Mouse (Mus musculus): Measurements from ENCODE around the gene Olfm4. TPM values are rescaled to one million over a fixed set of nuclear protein-coding genes. Genes with fewer than 3 reads are reported as not detected.

The Olfm4 gene
- polyA plus RNA-seq (2017; shearing (Covaris generic)): not detected

DNA sequence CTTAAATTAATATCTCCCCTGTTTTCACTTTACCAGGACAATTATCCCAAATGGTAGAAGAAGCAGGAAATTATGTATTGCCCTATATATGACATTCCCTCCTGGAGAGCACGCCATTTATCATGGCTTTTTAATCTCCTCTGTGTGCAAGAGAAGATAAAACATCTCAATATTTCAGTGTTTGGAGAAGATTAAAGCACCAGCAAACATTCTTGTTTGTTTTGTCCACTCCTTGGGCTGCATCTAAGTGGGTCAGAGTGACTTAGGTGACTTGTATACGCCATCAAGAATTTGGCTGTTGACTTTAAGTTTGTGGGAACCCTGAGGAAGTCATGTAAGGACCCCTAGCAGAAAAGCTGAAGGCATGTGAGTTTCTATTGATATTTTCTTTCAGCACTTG is at the start of gene Olfm4:
Olfm4 (plus strand) TSS at position 301 of the 400 bp plus-strand sequence.

Other genes starting within 250 kb of the Olfm4 start
- not detected for gene Pcdh8, start 212.8 kb upstream of the Olfm4 start, polyA plus RNA-seq (2017; shearing (Covaris generic))